ENCODE assay signal across 8 mouse cellular contexts in the genomic region with DNA sequence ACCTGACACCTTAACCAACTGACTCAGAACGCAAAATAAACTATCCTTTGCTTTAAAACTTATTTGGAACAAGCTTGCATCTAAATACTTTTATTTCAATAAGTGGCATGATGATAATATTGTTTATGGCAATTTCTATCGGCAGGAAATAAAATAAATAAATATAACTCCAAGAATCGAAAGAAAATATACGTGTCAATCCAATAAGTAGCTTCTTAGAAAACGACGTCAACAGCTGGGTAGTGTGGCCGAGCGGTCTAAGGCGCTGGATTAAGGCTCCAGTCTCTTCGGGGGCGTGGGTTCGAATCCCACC. TPM values are rescaled to one million over a fixed set of nuclear protein-coding genes. Genes with fewer than 3 reads are reported as not detected.
A peak's percentile ranks its signal among the peaks of the same experiment; 100 is the strongest.
DNase-seq lines count a peak whose midpoint lies in the region; ATAC-seq and TF ChIP-seq lines count a peak whose summit lies in the region.

No protein-coding gene starts in this region.

- peak overlapping the region; percentile 61 for H3K4me2 ChIP-seq in hindbrain, embryonic 14.5 days (replicated peaks)
- H3K4me2 ChIP-seq in midbrain, embryonic 13.5 days (replicated peaks), result peak overlapping the region; percentile 33; the same call in 1 of the 2 replicates

- no peaks in the 10 kb centered on the region for H3K9me3 ChIP-seq in hindbrain, embryonic 14.5 days (ENCODE audit: control insufficient read depth, low read length)
- H3K9me3 ChIP-seq in midbrain, embryonic 13.5 days, result no peaks in the 10 kb centered on the region

- H3K27me3 ChIP-seq in kidney, adult 2 months (replicated peaks; ENCODE audit: control insufficient read depth, insufficient read depth, low read length), result no peaks in the 10 kb centered on the region
- no peaks in the 10 kb centered on the region for H3K27me3 ChIP-seq in hindbrain, embryonic 14.5 days (ENCODE audit: control insufficient read depth, insufficient read depth, low read length)
- no peaks in the 10 kb centered on the region for H3K27me3 ChIP-seq in midbrain, embryonic 13.5 days

- 8% methylated on average over 12 of the region's 12 CpGs for WGBS in kidney, adult 2 months
- 10% methylated on average over 12 of the region's 12 CpGs for WGBS in hindbrain, embryonic 14.5 days
- 8% methylated on average over 12 of the region's 12 CpGs for WGBS in midbrain, embryonic 13.5 days

- no peaks in the 10 kb centered on the region for H3K36me3 ChIP-seq in kidney, adult 2 months (ENCODE audit: control insufficient read depth, insufficient read depth, low read length)
- no peaks in the 10 kb centered on the region for H3K36me3 ChIP-seq in hindbrain, embryonic 14.5 days (replicated peaks; ENCODE audit: control insufficient read depth, insufficient read depth)
- H3K36me3 ChIP-seq in midbrain, embryonic 13.5 days, result no peaks in the 10 kb centered on the region

- peaks cover 3% of the 10 kb centered on the region; the same call in 1 of the 2 replicates for H3K4me1 ChIP-seq in kidney, adult 2 months (ENCODE audit: control insufficient read depth, insufficient read depth, low read length)
- no peaks in the 10 kb centered on the region for H3K4me1 ChIP-seq in brown adipose tissue, adult 24 weeks (ENCODE audit: control insufficient read depth, insufficient read depth, insufficient read length, low read length)
- H3K4me1 ChIP-seq in hindbrain, embryonic 14.5 days (replicated peaks; ENCODE audit: control insufficient read depth, insufficient read depth, low read length), result peaks cover 13% of the 10 kb centered on the region; the same call in 1 of the 2 replicates
- H3K4me1 ChIP-seq in midbrain, embryonic 13.5 days (replicated peaks), result peaks cover 19% of the 10 kb centered on the region

- ATAC-seq in hindbrain, embryonic 14.5 days (ENCODE audit: low FRiP score), result peak; percentile 91; the same call in 1 of the 2 replicates
- ATAC-seq in midbrain, embryonic 13.5 days, result no peak

- TF ChIP-seq POLR2A in kidney, adult 2 months (IDR thresholded peaks at IDR 0.05; ENCODE audit: low read depth, low read length), result no peak

- H3K9ac ChIP-seq in hindbrain, embryonic 14.5 days, result no peak overlapping the region
- H3K9ac ChIP-seq in midbrain, embryonic 13.5 days (replicated peaks), result no peak overlapping the region

- TF ChIP-seq CTCF in kidney, adult 2 months (conservative IDR thresholded peaks at IDR 0.05; ENCODE audit: insufficient read depth, insufficient read length, low read depth, low read length), result no peak

- H3K27ac ChIP-seq in kidney, adult 2 months (ENCODE audit: insufficient read depth, low read depth, low read length), result no peak overlapping the region
- H3K27ac ChIP-seq in brown adipose tissue, adult 24 weeks (replicated peaks; ENCODE audit: low read depth, low read length), result no peak overlapping the region
- H3K27ac ChIP-seq in hindbrain, embryonic 14.5 days, result no peak overlapping the region
- H3K27ac ChIP-seq in midbrain, embryonic 13.5 days, result no peak overlapping the region

- H3K4me3 ChIP-seq in kidney, adult 2 months (ENCODE audit: insufficient read depth, low read depth, low read length), result peak overlapping the region; percentile 73; the same call in 1 of the 2 replicates
- peak overlapping the region; percentile 29 for H3K4me3 ChIP-seq in brown adipose tissue, adult 24 weeks (ENCODE audit: insufficient read depth, low read depth, low read length)
- peak overlapping the region; percentile 76 for H3K4me3 ChIP-seq in hindbrain, embryonic 14.5 days (replicated peaks; ENCODE audit: low read length)
- peak overlapping the region; percentile 97 for H3K4me3 ChIP-seq in midbrain, embryonic 13.5 days (replicated peaks)

- DNase-seq in kidney, adult 2 months, result no peak
- DNase-seq in kidney, postnatal 25 days, result no peak
- no peak for DNase-seq in hindbrain, embryonic 14.5 days (ENCODE audit: low spot score)
- DNase-seq in layer of hippocampus, postnatal 14 days (ENCODE audit: low spot score in 2 of 2), result no peak
- DNase-seq in frontal cortex, postnatal 10 days (ENCODE audit: low spot score in 2 of 2), result no peak
- DNase-seq in right cerebral cortex, postnatal 36 days (ENCODE audit: low spot score in 2 of 2), result no peak

RNA-seq across cellular contexts. Expression of gene Polr3e, which starts 0.3 kb away (rescaled TPM):
- polyA plus RNA-seq in kidney, adult 2 months (2012; rRNA removed), result 25.9 and 26.9 TPM in 2 replicates
- 6.1 and 7.9 TPM in 2 replicates for polyA plus RNA-seq in brown adipose tissue, adult 24 weeks (2012; ENCODE audit: insufficient read depth, insufficient read length, missing spikeins)
- polyA plus RNA-seq in hindbrain, embryonic 14.5 days (2014; fragmentation: Nextera tagmentation; extraction: Ambion mirVana), result 16.6 and 17.9 TPM in 2 replicates
- polyA plus RNA-seq in midbrain, embryonic 13.5 days (2015; fragmentation: Nextera tagmentation; extraction: Ambion mirVana), result 24.6 and 27.7 TPM in 2 replicates
- total RNA-seq in layer of hippocampus, postnatal 14 days (2021), result 10 to 100 TPM; 26.7 to 27.6 TPM

Comparison
In these comparisons a context has a peak if more than half of its experiments do, and no peak if none do; other contexts are left out.
1. H3K4me3 ChIP-seq: peak in every context shown above with its lines; median percentile 97 in midbrain, embryonic 13.5 days; 76 in hindbrain, embryonic 14.5 days; 73 in kidney, adult 2 months; 29 in brown adipose tissue, adult 24 weeks.